Mouse (Mus musculus): ENCODE results near the gene Rem2. TPM values are rescaled to one million over a fixed set of nuclear protein-coding genes. Genes with fewer than 3 reads are reported as not detected.

The Rem2 gene
- total and polyA plus RNA-seq, 2 experiments from 2014 or later, result 25.2 to 32.8 TPM

DNA sequence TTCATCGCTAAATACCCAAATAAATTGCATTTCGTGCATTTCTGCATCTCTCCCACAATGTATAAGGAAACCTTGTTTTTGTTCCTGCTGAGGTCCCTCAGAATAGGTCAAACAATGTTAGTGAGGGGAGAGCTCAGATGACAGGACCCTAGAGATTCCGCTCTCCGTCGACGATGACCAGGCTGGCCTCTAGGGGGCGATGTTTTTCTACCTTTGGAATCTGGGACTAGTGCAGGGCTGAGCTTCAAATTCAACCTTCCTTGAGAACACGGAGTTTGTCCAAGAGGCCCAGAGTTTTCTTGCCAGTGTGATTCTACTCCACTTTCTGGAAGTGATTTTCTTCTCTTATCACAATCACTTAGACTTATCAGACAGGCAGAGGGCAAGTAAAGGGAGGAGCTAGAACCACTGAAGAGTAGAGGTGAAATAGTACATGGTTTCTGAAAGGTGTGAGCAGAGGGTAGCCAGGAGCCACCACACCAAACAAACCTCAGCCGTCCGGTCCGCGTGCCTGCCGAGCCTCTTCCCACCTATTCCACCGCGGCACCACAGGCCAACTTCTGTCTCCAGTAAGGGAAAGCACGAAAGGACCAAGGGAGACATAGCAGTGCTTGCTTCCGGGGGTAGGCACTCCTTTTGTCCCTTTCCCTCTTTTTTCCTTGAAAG is 52.7 kb downstream of the Rem2 start:
- Histone ChIP-seq H3K4me1 (ENCODE audit: insufficient read depth, low read length) (no peaks in the 10 kb centered on the region), H3K27ac (no peak overlapping the region), H3K27me3 (ENCODE audit: insufficient read depth, low read length) (no peaks in the 10 kb centered on the region), H3K36me3 (ENCODE audit: insufficient read depth, low read length) (no peaks in the 10 kb centered on the region), H3K4me3 (ENCODE audit: low read length) (no peak overlapping the region), H3K4me2 (ENCODE audit: low read depth, low read length) (0 out of 2 replicates have a peak overlapping the region, but pooled peaks have one; percentile 2), H3K9me3 (ENCODE audit: low read length) (no peaks in the 10 kb centered on the region), H3K9ac (replicated peaks; ENCODE audit: low read length) (no peak overlapping the region)
- WGBS, result 20% methylated on average over 17 of the region's 17 CpGs
- DNase-seq (ENCODE audit: low spot score), result peak; percentile 89
- ATAC-seq, result peak; percentile 72
- TF ChIP-seq CTCF (IDR thresholded peaks at IDR 0.05; ENCODE audit: low read depth), result peak; percentile 83

Other genes with a start within 250 kb of the Rem2 start
- gene Dad1, start 222.0 kb upstream of the Rem2 start, total RNA-seq (2014; rRNA removed), result 189 and 321 TPM in 2 replicates
- gene Dad1, start 222.0 kb upstream of the Rem2 start, polyA plus RNA-seq (2015; fragmentation: Nextera tagmentation; extraction: Ambion mirVana), result 406 and 407 TPM in 2 replicates
- 105 and 126 TPM in 2 replicates for gene Abhd4, start 221.9 kb upstream of the Rem2 start, total RNA-seq (2014; rRNA removed)
- 76.9 and 82.7 TPM in 2 replicates for gene Abhd4, start 221.9 kb upstream of the Rem2 start, polyA plus RNA-seq (2015; fragmentation: Nextera tagmentation; extraction: Ambion mirVana)
- gene Olfr49, start 191.2 kb upstream of the Rem2 start, total RNA-seq (2014; rRNA removed), result not detected in 2 replicates
- 0.05 TPM in 1 of 2 replicates, not detected in the other for gene Olfr49, start 191.2 kb upstream of the Rem2 start, polyA plus RNA-seq (2015; fragmentation: Nextera tagmentation; extraction: Ambion mirVana)
- gene Oxa1l, start 115.3 kb upstream of the Rem2 start, total RNA-seq (2014; rRNA removed), result 83.6 and 85.6 TPM in 2 replicates
- gene Oxa1l, start 115.3 kb upstream of the Rem2 start, polyA plus RNA-seq (2015; fragmentation: Nextera tagmentation; extraction: Ambion mirVana), result 66.7 and 74.8 TPM in 2 replicates
- gene Slc7a7, start 58.3 kb upstream of the Rem2 start, total RNA-seq (2014; rRNA removed), result 3.7 and 4.5 TPM in 2 replicates
- gene Slc7a7, start 58.3 kb upstream of the Rem2 start, polyA plus RNA-seq (2015; fragmentation: Nextera tagmentation; extraction: Ambion mirVana), result 3.6 TPM in 2 replicates
- gene Mrpl52, start 49.2 kb upstream of the Rem2 start, total RNA-seq (2014; rRNA removed), result 113 and 129 TPM in 2 replicates
- 266 and 297 TPM in 2 replicates for gene Mrpl52, start 49.2 kb upstream of the Rem2 start, polyA plus RNA-seq (2015; fragmentation: Nextera tagmentation; extraction: Ambion mirVana)
- 50.1 and 53.3 TPM in 2 replicates for gene Mmp14, start 44.5 kb upstream of the Rem2 start, total RNA-seq (2014; rRNA removed)
- gene Mmp14, start 44.5 kb upstream of the Rem2 start, polyA plus RNA-seq (2015; fragmentation: Nextera tagmentation; extraction: Ambion mirVana), result 44.5 and 47.2 TPM in 2 replicates
- gene Lrp10, start 12.0 kb upstream of the Rem2 start, total RNA-seq (2014; rRNA removed), result 57.7 and 62.5 TPM in 2 replicates
- 36.0 and 38.8 TPM in 2 replicates for gene Lrp10, start 12.0 kb upstream of the Rem2 start, polyA plus RNA-seq (2015; fragmentation: Nextera tagmentation; extraction: Ambion mirVana)
- gene Prmt5, start 41.4 kb downstream of the Rem2 start, total RNA-seq (2014; rRNA removed), result 62.4 and 63.7 TPM in 2 replicates
- 76.1 and 76.2 TPM in 2 replicates for gene Prmt5, start 41.4 kb downstream of the Rem2 start, polyA plus RNA-seq (2015; fragmentation: Nextera tagmentation; extraction: Ambion mirVana)
- 19.1 and 28.9 TPM in 2 replicates for gene Haus4, start 78.5 kb downstream of the Rem2 start, total RNA-seq (2014; rRNA removed)
- 21.2 and 23.8 TPM in 2 replicates for gene Haus4, start 78.5 kb downstream of the Rem2 start, polyA plus RNA-seq (2015; fragmentation: Nextera tagmentation; extraction: Ambion mirVana)
- 9.8 and 11.2 TPM in 2 replicates for gene Ajuba, start 101.5 kb downstream of the Rem2 start, total RNA-seq (2014; rRNA removed)
- gene Ajuba, start 101.5 kb downstream of the Rem2 start, polyA plus RNA-seq (2015; fragmentation: Nextera tagmentation; extraction: Ambion mirVana), result 5.7 and 6.1 TPM in 2 replicates
- 4.8 and 6.8 TPM in 2 replicates for gene 4931414P19Rik, start 129.9 kb downstream of the Rem2 start, total RNA-seq (2014; rRNA removed)
- gene 4931414P19Rik, start 129.9 kb downstream of the Rem2 start, polyA plus RNA-seq (2015; fragmentation: Nextera tagmentation; extraction: Ambion mirVana), result 2.5 and 3.9 TPM in 2 replicates
- 181 and 204 TPM in 2 replicates for gene Psmb5, start 141.9 kb downstream of the Rem2 start, total RNA-seq (2014; rRNA removed)
- gene Psmb5, start 141.9 kb downstream of the Rem2 start, polyA plus RNA-seq (2015; fragmentation: Nextera tagmentation; extraction: Ambion mirVana), result 411 and 417 TPM in 2 replicates
- 0.05 TPM in 1 of 2 replicates, not detected in the other for gene Psmb11, start 145.3 kb downstream of the Rem2 start, total RNA-seq (2014; rRNA removed)
- 0.16 and 0.21 TPM in 2 replicates for gene Psmb11, start 145.3 kb downstream of the Rem2 start, polyA plus RNA-seq (2015; fragmentation: Nextera tagmentation; extraction: Ambion mirVana)
- gene Gm17606, start 164.9 kb downstream of the Rem2 start, total RNA-seq (2014; rRNA removed), result not detected in 2 replicates
- not detected in 2 replicates for gene Gm17606, start 164.9 kb downstream of the Rem2 start, polyA plus RNA-seq (2015; fragmentation: Nextera tagmentation; extraction: Ambion mirVana)
- 42.7 and 49.2 TPM in 2 replicates for gene Cdh24, start 165.3 kb downstream of the Rem2 start, total RNA-seq (2014; rRNA removed)
- gene Cdh24, start 165.3 kb downstream of the Rem2 start, polyA plus RNA-seq (2015; fragmentation: Nextera tagmentation; extraction: Ambion mirVana), result 7.2 and 7.6 TPM in 2 replicates
- gene 1700123O20Rik, start 210.1 kb downstream of the Rem2 start, total RNA-seq (2014; rRNA removed), result 29.6 and 37.9 TPM in 2 replicates
- gene 1700123O20Rik, start 210.1 kb downstream of the Rem2 start, polyA plus RNA-seq (2015; fragmentation: Nextera tagmentation; extraction: Ambion mirVana), result 64.1 and 67.7 TPM in 2 replicates
- 101 and 118 TPM in 2 replicates for gene Acin1, start 210.8 kb downstream of the Rem2 start, total RNA-seq (2014; rRNA removed)
- 102 and 106 TPM in 2 replicates for gene Acin1, start 210.8 kb downstream of the Rem2 start, polyA plus RNA-seq (2015; fragmentation: Nextera tagmentation; extraction: Ambion mirVana)
- 0.31 and 0.61 TPM in 2 replicates for gene Gm29776, start 222.7 kb downstream of the Rem2 start, total RNA-seq (2014; rRNA removed)
- gene Gm29776, start 222.7 kb downstream of the Rem2 start, polyA plus RNA-seq (2015; fragmentation: Nextera tagmentation; extraction: Ambion mirVana), result 0.26 and 0.28 TPM in 2 replicates
- not detected in 2 replicates for gene Cebpe, start 236.1 kb downstream of the Rem2 start, total RNA-seq (2014; rRNA removed)
- gene Cebpe, start 236.1 kb downstream of the Rem2 start, polyA plus RNA-seq (2015; fragmentation: Nextera tagmentation; extraction: Ambion mirVana), result not detected in 2 replicates

Measured in hindbrain, postnatal 0 days (tissue).